Mouse (Mus musculus): ENCODE data around the gene Abcg5. TPM values are rescaled to one million over a fixed set of nuclear protein-coding genes. Genes with fewer than 3 reads are reported as not detected.

Abcg5 gene
- polyA plus RNA-seq, 1 experiment: 0.37 TPM

DNA sequence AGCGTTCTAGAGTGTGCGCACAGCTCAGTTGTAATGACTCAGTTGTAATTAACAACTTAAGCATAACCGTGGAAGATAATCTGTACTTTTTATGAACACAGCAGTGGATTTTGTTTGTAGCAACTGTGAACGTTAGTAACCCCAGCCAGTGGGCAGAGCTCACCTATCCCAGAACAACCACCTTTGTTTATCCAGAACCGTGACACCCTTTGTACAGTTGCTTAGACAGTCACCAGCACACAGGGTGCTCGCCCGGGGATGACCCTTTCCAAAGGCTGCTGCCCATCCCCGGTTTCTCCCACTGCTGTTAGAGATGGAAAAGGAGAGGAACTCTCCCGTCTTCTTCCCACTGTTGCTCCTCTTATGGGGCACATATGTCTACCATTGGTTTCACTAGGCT, 29.3 kb downstream of the Abcg5 start:
- Histone ChIP-seq H3K27me3 (replicated peaks) (no peaks in the 10 kb centered on the region), H3K4me3 (replicated peaks) (no peak overlapping the region), H3K4me1 (no peaks in the 10 kb centered on the region), H3K36me3 (replicated peaks; ENCODE audit: low read length) (no peaks in the 10 kb centered on the region), H3K9me3 (no peaks in the 10 kb centered on the region)
- no peak for TF ChIP-seq GATA1 (IDR thresholded peaks at IDR 0.05; ENCODE audit: borderline replicate concordance, low read length)
- TF ChIP-seq FLI1 (IDR thresholded peaks at IDR 0.05; ENCODE audit: low read length): no peak

DNA sequence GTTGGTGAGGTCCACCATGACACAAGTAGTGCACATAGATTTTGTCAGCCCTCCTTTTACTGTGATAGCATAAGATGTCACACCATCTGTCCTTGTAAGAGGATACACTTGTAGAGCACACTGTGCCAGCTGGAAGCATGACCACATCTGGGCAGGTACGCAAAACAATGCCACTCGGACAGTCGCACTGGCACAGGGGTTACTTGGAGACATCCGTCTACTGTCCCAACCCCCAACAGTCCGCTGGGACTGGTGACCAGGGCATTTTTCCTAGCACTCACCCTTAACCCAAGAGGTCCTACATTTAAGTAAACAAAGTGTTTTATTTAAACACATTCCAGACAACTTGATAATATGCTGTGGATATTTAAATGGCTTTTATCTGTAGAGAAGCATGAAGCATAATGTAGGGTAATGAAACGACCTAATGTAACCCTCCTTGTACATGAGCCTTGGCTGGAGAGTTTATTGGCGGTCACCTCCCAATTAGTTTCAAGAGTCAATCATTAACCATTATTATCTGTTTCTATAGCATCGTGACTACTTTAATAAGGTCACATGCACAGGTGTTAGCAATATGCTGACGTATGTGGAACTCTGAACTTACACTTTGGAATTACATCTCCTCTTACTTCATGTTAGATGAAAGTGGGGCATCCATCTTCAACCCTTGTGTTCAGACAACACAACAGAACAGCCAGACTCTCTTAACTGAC, 32.4 kb downstream of the Abcg5 start:
- no peaks in the 10 kb centered on the region for H3K4me1 ChIP-seq
- H3K9me3 ChIP-seq: no peaks in the 10 kb centered on the region
- no peaks in the 10 kb centered on the region for H3K36me3 ChIP-seq (replicated peaks; ENCODE audit: low read length)
- no peak for TF ChIP-seq FLI1 (IDR thresholded peaks at IDR 0.05; ENCODE audit: low read length)
- no peak for TF ChIP-seq GATA1 (IDR thresholded peaks at IDR 0.05; ENCODE audit: borderline replicate concordance, low read length)
- H3K27me3 ChIP-seq (replicated peaks): no peaks in the 10 kb centered on the region
- no peak overlapping the region for H3K4me3 ChIP-seq (replicated peaks)

DNA sequence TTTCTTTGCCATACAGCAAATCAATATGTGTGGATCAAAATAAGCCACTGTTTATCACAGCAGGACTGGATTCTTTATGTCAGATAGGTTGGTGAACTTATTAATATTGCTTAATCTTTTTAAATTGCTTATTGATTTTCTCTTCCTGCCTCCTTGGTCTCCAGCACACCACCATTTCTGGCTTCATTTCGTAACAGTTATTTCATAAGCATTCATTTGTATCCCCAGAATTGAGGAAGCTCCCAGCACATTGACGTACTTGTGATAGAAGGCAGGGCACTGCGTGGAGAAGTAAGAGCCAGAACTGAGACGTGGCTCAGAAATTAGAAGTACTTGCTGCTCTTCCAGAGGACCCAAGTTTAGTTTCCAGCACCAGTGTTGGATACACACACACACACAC, 35.2 kb downstream of the Abcg5 start:
- Histone ChIP-seq H3K4me3 (replicated peaks) (no peak overlapping the region), H3K27me3 (replicated peaks) (no peaks in the 10 kb centered on the region), H3K9me3 (no peaks in the 10 kb centered on the region), H3K4me1 (no peaks in the 10 kb centered on the region), H3K36me3 (replicated peaks; ENCODE audit: low read length) (no peaks in the 10 kb centered on the region)
- TF ChIP-seq GATA1 (IDR thresholded peaks at IDR 0.05; ENCODE audit: borderline replicate concordance, low read length): no peak
- no peak for TF ChIP-seq FLI1 (IDR thresholded peaks at IDR 0.05; ENCODE audit: low read length)

DNA sequence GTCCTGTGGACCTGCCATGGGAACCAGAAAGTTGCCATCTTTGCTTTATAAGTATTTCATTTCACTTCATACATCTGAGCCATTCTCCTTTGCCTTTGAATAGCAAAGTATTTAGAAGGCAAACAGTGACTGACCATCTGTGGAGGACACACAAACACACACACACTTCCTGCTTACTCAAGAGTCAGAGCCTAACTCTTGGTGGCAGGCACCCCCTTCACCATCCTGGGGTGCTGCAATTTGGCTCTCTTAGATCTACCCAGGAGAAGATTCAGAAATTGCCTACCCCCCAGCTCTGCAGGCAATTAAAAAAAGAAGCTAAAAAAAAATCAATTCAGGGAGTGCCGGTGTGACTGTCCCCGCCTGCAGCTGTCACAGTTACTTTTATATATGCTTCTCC, 36.3 kb downstream of the Abcg5 start:
- no peak for TF ChIP-seq FLI1 (IDR thresholded peaks at IDR 0.05; ENCODE audit: low read length)
- no peak for TF ChIP-seq GATA1 (IDR thresholded peaks at IDR 0.05; ENCODE audit: borderline replicate concordance, low read length)
- no peaks in the 10 kb centered on the region for H3K27me3 ChIP-seq (replicated peaks)
- H3K36me3 ChIP-seq (replicated peaks; ENCODE audit: low read length): no peaks in the 10 kb centered on the region
- no peaks in the 10 kb centered on the region for H3K9me3 ChIP-seq
- H3K4me1 ChIP-seq: no peaks in the 10 kb centered on the region
- no peak overlapping the region for H3K4me3 ChIP-seq (replicated peaks)

DNA sequence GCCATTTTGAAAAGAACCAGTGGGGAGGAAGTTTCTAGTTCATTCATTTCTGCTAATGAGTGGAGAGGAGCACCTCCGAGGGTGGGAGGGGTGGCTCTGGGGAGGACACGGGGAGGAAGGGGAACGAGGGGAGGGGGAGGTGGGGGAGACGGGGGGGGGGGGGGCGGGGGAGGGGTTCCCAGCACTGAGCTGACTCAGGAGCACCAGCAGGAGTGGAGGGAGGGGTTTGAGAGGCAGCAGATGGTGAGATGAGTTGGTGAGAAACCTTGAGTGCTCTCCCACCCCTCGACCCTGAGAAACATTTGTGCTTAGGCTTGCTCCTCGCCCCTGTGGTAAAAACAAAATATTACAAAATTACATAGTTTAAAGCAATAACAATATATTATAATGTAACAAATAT, 36.9 kb downstream of the Abcg5 start:
- Histone ChIP-seq H3K9me3 (no peaks in the 10 kb centered on the region), H3K36me3 (replicated peaks; ENCODE audit: low read length) (no peaks in the 10 kb centered on the region), H3K4me3 (replicated peaks) (no peak overlapping the region), H3K4me1 (no peaks in the 10 kb centered on the region), H3K27me3 (replicated peaks) (no peaks in the 10 kb centered on the region)
- TF ChIP-seq GATA1 (IDR thresholded peaks at IDR 0.05; ENCODE audit: borderline replicate concordance, low read length) (no peak), FLI1 (IDR thresholded peaks at IDR 0.05; ENCODE audit: low read length) (no peak)

DNA sequence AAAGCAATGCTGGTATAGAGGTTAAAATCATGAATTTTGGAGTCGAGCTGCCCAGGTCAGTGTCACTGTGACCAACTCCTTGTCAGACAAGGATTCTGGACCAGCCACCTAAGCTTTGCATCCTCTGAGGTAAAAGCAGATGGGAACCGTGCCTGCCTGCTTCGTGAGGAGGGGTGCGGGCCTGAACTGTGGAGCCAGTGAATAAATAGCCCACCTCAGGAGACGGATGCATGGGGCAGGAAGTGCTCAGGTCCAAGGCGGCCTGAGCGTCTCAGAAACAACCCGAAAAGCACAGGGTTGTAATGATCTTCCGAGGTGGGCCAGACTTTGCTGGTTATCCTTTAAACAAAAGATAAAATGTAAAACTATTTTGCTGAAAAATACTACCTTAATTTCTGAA, 37.7 kb downstream of the Abcg5 start:
- H3K4me1 ChIP-seq: no peaks in the 10 kb centered on the region
- no peak overlapping the region for H3K4me3 ChIP-seq (replicated peaks)
- no peaks in the 10 kb centered on the region for H3K36me3 ChIP-seq (replicated peaks; ENCODE audit: low read length)
- H3K9me3 ChIP-seq: no peaks in the 10 kb centered on the region
- no peaks in the 10 kb centered on the region for H3K27me3 ChIP-seq (replicated peaks)
- TF ChIP-seq GATA1 (IDR thresholded peaks at IDR 0.05; ENCODE audit: borderline replicate concordance, low read length): no peak
- TF ChIP-seq FLI1 (IDR thresholded peaks at IDR 0.05; ENCODE audit: low read length): no peak

DNA sequence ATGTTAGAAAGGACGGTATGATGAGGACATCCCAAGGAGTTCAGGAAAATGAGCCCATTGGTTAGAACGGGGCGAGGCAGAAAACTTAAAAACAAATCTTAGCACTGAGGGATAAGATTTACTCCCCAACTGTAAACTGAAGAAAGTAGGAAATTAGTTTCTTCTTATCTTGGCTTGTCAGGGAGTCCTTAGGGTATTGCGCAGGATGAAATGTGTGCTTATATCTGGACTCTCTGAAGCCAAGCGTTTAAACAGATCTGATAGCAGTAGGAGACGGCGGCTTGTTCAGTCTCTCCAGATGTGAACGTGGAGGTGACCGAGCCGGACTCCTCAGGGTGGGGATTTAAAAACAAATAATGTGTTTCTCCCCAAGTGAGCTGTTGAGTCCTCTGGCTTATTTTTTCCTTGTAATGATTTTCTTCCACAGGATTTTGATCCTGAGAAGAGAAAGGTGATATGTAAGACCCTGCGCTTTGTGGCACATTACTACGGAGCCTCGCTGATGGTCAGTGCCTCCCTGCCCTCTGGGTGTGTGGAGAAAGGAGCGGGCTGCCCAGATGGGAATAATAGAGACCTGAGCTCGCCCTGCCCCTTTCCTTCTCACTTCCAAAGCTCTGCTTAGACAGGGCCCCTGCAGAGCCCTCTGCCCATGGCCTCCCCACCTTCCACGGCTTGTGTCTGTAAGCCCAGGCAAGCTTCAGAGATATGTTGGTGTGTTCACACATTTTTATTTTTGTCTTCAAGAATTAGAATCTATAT, 38.3 kb downstream of the Abcg5 start:
- H3K4me3 ChIP-seq (replicated peaks): no peak overlapping the region
- H3K36me3 ChIP-seq (replicated peaks; ENCODE audit: low read length): no peaks in the 10 kb centered on the region
- H3K27me3 ChIP-seq (replicated peaks): no peaks in the 10 kb centered on the region
- TF ChIP-seq GATA1 (IDR thresholded peaks at IDR 0.05; ENCODE audit: borderline replicate concordance, low read length): no peak
- TF ChIP-seq FLI1 (IDR thresholded peaks at IDR 0.05; ENCODE audit: low read length): no peak
- H3K4me1 ChIP-seq: no peaks in the 10 kb centered on the region
- no peaks in the 10 kb centered on the region for H3K9me3 ChIP-seq

DNA sequence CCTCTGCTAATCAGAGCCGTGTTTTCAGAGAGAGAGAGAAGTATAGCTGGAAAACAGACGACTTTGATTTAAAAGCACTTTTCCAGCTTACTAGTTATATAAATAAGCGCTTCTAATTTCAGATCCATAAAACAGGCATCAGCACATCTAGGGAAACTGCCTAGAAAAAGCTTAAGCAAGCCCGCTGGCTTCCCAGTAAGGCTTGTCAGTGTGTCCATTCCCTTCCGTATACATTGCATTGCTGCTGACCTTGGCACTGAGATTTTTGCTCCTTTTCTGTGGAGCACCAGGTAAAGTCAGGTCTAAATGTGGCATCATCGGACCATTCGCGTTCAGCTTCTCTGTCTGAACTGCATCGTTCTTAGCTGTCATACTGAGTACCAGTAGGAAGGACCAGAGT, 40.5 kb downstream of the Abcg5 start:
- Histone ChIP-seq H3K36me3 (replicated peaks; ENCODE audit: low read length) (no peaks in the 10 kb centered on the region), H3K27me3 (replicated peaks) (peaks cover 3% of the 10 kb centered on the region), H3K4me3 (replicated peaks) (no peak overlapping the region), H3K4me1 (no peaks in the 10 kb centered on the region), H3K9me3 (no peaks in the 10 kb centered on the region)
- TF ChIP-seq FLI1 (IDR thresholded peaks at IDR 0.05; ENCODE audit: low read length) (no peak), GATA1 (IDR thresholded peaks at IDR 0.05; ENCODE audit: borderline replicate concordance, low read length) (no peak)

DNA sequence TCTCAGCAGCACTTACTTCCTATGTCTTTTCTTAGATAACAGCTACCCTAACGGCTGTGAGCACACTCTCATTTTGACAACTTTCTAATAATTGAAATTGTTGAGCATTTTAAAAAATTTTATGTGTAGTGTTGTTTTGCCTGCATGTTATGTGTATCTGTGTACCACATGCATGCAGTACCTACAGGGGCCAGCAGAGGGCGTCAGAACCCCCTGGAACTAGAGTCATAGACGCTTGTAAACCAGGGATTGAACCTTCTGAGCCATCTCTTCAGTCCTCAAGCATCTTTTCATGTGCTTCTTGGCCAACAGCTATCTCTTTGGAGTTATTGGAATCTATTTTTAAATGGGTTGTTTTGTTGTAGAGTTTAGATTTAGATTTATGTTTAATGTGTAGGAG, 40.9 kb downstream of the Abcg5 start:
- TF ChIP-seq FLI1 (IDR thresholded peaks at IDR 0.05; ENCODE audit: low read length): no peak
- no peak for TF ChIP-seq GATA1 (IDR thresholded peaks at IDR 0.05; ENCODE audit: borderline replicate concordance, low read length)
- H3K4me1 ChIP-seq: no peaks in the 10 kb centered on the region
- peaks cover 3% of the 10 kb centered on the region for H3K27me3 ChIP-seq (replicated peaks)
- H3K36me3 ChIP-seq (replicated peaks; ENCODE audit: low read length): no peaks in the 10 kb centered on the region
- H3K4me3 ChIP-seq (replicated peaks): no peak overlapping the region
- H3K9me3 ChIP-seq: no peaks in the 10 kb centered on the region

DNA sequence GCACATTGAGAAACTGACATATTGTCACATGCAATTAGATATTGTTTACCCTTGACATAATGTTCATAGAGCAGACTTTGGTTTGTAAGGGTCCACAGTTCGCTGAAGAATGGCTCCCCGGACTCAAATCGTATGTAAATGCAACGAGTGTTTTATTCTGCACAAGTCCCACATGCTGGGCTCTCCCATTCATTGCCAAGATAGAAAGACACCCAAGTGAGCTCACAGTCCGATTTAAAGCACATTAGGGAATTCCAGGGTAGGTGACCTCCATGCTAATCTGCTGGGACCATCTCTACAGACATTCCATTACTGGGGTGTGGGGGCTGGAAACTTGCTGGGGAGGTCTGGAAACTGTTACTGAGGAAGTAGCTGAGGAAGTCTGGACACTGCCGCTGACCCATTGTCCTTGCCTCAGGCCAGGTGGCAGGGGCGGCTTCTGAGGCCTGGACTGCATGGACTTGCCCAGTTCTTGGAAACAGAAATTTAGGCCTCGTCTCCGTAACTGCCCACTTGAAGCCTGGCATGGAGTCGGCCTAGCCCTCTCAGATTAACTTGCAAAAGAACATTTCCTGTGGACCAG, 42.9 kb downstream of the Abcg5 start:
- Histone ChIP-seq H3K27me3 (replicated peaks) (peaks cover 3% of the 10 kb centered on the region), H3K4me3 (replicated peaks) (no peak overlapping the region), H3K36me3 (replicated peaks; ENCODE audit: low read length) (no peaks in the 10 kb centered on the region), H3K9me3 (no peaks in the 10 kb centered on the region), H3K4me1 (no peaks in the 10 kb centered on the region)
- TF ChIP-seq GATA1 (IDR thresholded peaks at IDR 0.05; ENCODE audit: borderline replicate concordance, low read length): no peak
- no peak for TF ChIP-seq FLI1 (IDR thresholded peaks at IDR 0.05; ENCODE audit: low read length)
